Mouse (Mus musculus) neural tube, embryonic 12.5 days (tissue): ENCODE measurements around the gene Zxdc. TPM values are rescaled to one million over a fixed set of nuclear protein-coding genes. Genes with fewer than 3 reads are reported as not detected.

Source experiments
- ATAC-seq: fragments of 200-750 bp; cut with Nextera tagmentation; 2 replicates; pipeline ENCODE4 v1.8.0; 2017; ENCODE audit warnings: low read depth, mild to moderate bottlenecking, moderate TSS enrichment, moderate library complexity; ENCODE audit not compliant: low FRiP score
- H3K27ac ChIP-seq: fragments of 300-500 bp; sonication (generic); 2 replicates; pipeline ENCODE4 v1.5.1; 2016
- H3K27me3 ChIP-seq: fragments of 300-500 bp; sonication (generic); replicated peaks from 2 replicates; pipeline ENCODE4 v1.6.1; 2016; ENCODE audit warnings: mild to moderate bottlenecking
- H3K36me3 ChIP-seq: fragments of 300-500 bp; sonication (generic); 2 replicates; pipeline ENCODE4 v1.6.1; 2016; ENCODE audit warnings: mild to moderate bottlenecking
- H3K4me1 ChIP-seq: fragments of 300-500 bp; sonication (generic); 2 replicates; pipeline ENCODE4 v1.6.1; 2016
- H3K4me2 ChIP-seq: fragments of 300-500 bp; sonication (generic); replicated peaks from 2 replicates; pipeline ENCODE4 v1.6.1; 2016; ENCODE audit warnings: mild to moderate bottlenecking
- H3K4me3 ChIP-seq: fragments of 300-500 bp; sonication (generic); 2 replicates; pipeline ENCODE4 v1.5.1; 2016
- H3K9ac ChIP-seq: fragments of 300-500 bp; sonication (generic); 2 replicates; pipeline ENCODE4 v1.6.1; 2016; ENCODE audit warnings: mild to moderate bottlenecking
- H3K9me3 ChIP-seq: fragments of 300-500 bp; sonication (generic); 2 replicates; pipeline ENCODE4 v1.6.1; 2016; ENCODE audit warnings: mild to moderate bottlenecking
- WGBS: fragments of 180-500 bp; shearing (Covaris S2); methylation state at CpG from one replicate; pipeline ENCODE4 v1.1.7; 2016; 5-methylcytosine and 5-hydroxymethylcytosine counted together
- polyA plus RNA-seq: library from polyadenylated mRNA; unstranded; fragments of >200 nt; fragmentation: Nextera tagmentation; extraction: Ambion mirVana; gene quantifications from 2 replicates; pipeline ENCODE4 v1.2.1, GENCODE M21; 2016

Zxdc gene
- polyA plus RNA-seq, 1 experiment from 2014 or later = 13.3 TPM

DNA sequence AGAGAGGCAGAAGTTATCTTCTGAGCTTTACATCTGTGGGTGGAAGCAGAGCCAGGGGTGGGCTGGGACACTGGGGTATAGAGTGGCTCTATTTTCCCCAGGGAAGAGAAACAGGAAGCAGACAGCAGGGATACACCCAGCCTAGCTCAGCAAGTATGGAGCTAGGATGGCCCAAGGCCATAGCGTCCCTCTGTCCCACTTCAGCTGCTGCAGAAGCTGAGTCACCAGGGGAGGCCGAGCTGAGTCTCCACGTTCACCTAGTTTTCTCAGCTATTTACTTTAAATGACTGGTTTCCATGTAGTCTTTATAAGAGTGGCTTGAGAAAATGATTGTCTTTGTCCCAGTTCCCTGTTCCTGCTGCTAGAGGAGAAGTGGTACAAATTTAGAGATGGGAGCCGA, 20.8 kb upstream of the Zxdc start:
- 85% methylated on average over 4 of the region's 4 CpGs for WGBS
- no peak overlapping the region for H3K9ac ChIP-seq
- H3K4me2 ChIP-seq = no peak overlapping the region
- H3K4me3 ChIP-seq = no peak overlapping the region
- no peak overlapping the region for H3K27ac ChIP-seq
- no peaks in the 10 kb centered on the region for H3K36me3 ChIP-seq
- no peaks in the 10 kb centered on the region for H3K9me3 ChIP-seq
- H3K27me3 ChIP-seq = no peaks in the 10 kb centered on the region
- ATAC-seq = no peak
- H3K4me1 ChIP-seq = no peaks in the 10 kb centered on the region

DNA sequence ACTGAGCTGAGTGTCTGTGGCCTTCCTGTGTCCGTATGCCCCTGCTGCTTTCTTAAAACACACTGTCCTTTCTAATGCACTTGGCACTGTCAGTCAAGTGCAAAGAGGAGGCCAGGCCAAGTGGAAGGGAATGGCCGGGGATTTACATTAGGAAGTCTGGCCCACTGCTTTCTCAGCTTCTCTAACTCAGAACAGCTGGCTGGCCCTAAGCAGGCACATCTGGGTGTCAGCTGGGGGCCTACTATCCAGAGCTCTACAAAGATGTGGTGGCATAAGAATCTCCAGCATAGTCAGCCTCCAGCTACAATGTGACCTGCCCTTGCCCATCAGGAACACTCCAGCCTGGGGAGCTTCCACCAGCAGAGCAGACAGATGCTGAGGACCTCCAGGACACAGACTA, 19.3 kb upstream of the Zxdc start:
- Histone ChIP-seq H3K27me3 (no peaks in the 10 kb centered on the region), H3K4me3 (no peak overlapping the region), H3K36me3 (no peaks in the 10 kb centered on the region), H3K4me1 (no peaks in the 10 kb centered on the region), H3K9ac (no peak overlapping the region), H3K27ac (no peak overlapping the region), H3K4me2 (no peak overlapping the region), H3K9me3 (no peaks in the 10 kb centered on the region)
- 69% methylated on average over 2 of the region's 2 CpGs for WGBS
- no peak for ATAC-seq

GRCm38 (mm10) chr6:90358142-90358541, 11.2 kb upstream of the Zxdc start:
- Histone ChIP-seq H3K27ac (no peak overlapping the region), H3K9ac (no peak overlapping the region), H3K27me3 (no peaks in the 10 kb centered on the region), H3K9me3 (no peaks in the 10 kb centered on the region), H3K4me2 (no peak overlapping the region), H3K4me3 (no peak overlapping the region), H3K36me3 (no peaks in the 10 kb centered on the region), H3K4me1 (no peaks in the 10 kb centered on the region)
- no peak for ATAC-seq
- WGBS = 78% methylated on average over 5 of the region's 5 CpGs

DNA sequence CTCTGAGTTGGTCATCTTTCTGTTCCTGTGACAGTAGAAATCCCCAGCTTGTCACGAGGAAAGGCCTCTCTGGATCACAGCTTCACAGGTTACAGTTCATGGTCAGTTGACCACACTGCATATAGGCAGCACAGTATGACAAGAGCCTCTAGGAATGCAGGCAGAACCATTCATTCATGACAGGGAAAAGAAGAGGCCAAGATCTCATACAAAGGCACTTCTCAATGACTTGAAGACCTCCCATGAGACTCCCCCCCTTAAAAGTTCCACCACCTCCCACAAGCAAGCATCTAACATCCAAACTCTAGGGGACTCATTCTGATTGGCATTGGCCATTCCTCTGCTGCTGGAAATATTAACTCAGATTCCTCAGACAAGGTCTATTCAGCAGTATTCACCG, 9.8 kb upstream of the Zxdc start:
- Histone ChIP-seq H3K27ac (no peak overlapping the region), H3K9ac (no peak overlapping the region)
- 71% methylated on average over 2 of the region's 2 CpGs for WGBS

GRCm38 (mm10) chr6:90360024-90360781, 9.1 kb upstream of the Zxdc start:
- H3K27me3 ChIP-seq = no peaks in the 10 kb centered on the region
- H3K4me2 ChIP-seq = no peak overlapping the region
- no peak; the same call in 1 of the 2 replicates for ATAC-seq
- no peaks in the 10 kb centered on the region for H3K36me3 ChIP-seq
- WGBS = 69% methylated on average over 7 of the region's 7 CpGs
- no peak overlapping the region for H3K9ac ChIP-seq
- H3K9me3 ChIP-seq = no peaks in the 10 kb centered on the region
- no peak overlapping the region for H3K4me3 ChIP-seq
- no peaks in the 10 kb centered on the region for H3K4me1 ChIP-seq
- H3K27ac ChIP-seq = no peak overlapping the region

More for the DNA sequence above, 9.8 kb upstream of the Zxdc start:
- Histone ChIP-seq H3K4me1 (no peaks in the 10 kb centered on the region), H3K27me3 (no peaks in the 10 kb centered on the region), H3K9me3 (no peaks in the 10 kb centered on the region), H3K36me3 (no peaks in the 10 kb centered on the region), H3K4me2 (no peak overlapping the region), H3K4me3 (no peak overlapping the region)
- ATAC-seq = no peak

DNA sequence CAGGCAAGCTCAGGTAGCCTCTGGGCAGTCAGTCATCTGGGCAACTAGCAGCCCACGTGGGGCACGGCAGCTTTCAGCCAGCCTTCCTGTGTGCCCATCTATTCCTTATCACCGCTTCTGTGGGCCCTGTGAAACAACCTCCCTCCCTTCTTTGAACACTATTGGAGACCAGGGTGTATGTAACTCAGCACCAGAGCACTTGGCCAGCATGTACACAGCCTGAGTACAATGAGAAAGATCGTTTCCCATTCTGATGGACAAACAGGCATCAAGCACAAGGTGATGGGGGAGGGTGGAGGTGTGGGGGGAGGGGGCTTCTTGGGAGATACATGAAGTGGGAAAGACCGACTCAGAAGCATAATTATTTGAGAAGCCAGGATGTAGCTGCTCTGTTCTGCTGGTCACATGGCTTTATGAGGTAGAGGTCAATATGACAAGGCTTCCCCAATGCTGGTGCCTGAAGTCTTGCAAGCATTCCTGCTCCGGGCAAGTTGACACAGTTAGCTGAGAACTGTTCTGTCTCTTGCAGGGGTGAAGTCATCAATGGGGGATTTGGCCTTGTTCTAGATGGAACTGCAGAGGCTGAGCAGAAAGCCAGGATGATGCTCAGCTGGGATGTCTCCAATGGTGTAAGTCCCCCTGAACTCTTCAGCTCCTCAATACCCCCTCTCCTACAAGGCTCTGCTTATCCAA, 8.2 kb upstream of the Zxdc start:
- WGBS = 86% methylated on average over 6 of the region's 6 CpGs
- no peak for ATAC-seq

GRCm38 (mm10) chr6:90363301-90363700, 6.0 kb upstream of the Zxdc start:
- H3K9ac ChIP-seq = no peak overlapping the region
- ATAC-seq = no peak

More for the DNA sequence above, 8.2 kb upstream of the Zxdc start:
- Histone ChIP-seq H3K9me3 (no peaks in the 10 kb centered on the region), H3K4me3 (no peak overlapping the region), H3K27me3 (no peaks in the 10 kb centered on the region), H3K36me3 (no peaks in the 10 kb centered on the region), H3K27ac (no peak overlapping the region), H3K9ac (no peak overlapping the region), H3K4me1 (no peaks in the 10 kb centered on the region), H3K4me2 (no peak overlapping the region)

DNA sequence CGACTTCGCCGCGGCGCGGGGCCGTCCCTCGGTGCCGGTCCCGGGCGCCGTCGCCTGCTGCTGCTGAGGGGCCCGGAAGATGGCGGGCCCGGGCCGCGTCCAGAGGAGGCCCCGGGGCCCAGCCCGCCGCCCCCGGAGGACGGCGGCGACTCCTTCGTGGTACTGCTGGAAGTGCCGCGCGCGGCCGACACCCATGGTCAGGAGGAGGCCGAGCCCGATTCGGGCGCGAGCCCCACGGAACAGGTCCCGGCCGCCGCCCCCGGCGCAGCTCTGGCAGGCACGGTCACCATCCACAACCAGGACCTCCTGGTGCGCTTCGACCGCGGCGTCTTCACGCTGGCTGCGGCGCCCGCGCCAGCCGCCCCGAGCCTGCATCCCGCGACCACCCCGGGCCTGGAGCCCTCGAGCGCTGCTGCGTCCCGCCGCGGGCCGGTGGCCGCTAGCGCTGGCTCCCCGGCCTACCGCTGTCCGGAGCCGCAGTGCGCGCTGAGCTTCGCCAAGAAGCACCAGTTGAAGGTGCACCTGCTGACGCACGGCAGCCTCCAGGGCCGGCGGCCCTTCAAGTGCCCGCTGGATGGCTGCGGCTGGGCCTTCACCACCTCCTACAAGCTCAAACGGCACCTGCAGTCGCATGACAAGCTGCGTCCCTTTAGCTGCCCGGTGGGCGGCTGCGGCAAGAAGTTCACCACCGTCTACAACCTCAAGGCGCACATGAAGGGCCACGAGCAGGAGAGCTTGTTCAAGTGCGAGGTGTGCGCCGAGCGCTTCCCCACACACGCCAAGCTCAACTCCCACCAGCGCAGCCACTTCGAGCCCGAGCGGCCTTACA, 647 bp downstream of the Zxdc start:
- no peaks in the 10 kb centered on the region for H3K9me3 ChIP-seq
- WGBS = under 1% methylated on average over 93 of the region's 98 CpGs
- H3K9ac ChIP-seq = peak overlapping the region; percentile 88
- H3K4me2 ChIP-seq = peak overlapping the region; percentile 98
- H3K27me3 ChIP-seq = no peaks in the 10 kb centered on the region
- peaks cover 25% of the 10 kb centered on the region for H3K36me3 ChIP-seq
- peak overlapping the region; percentile 96 for H3K4me3 ChIP-seq
- H3K27ac ChIP-seq = peak overlapping the region; percentile 57
- peaks cover 22% of the 10 kb centered on the region for H3K4me1 ChIP-seq
- ATAC-seq = peak; percentile 78

More at GRCm38 (mm10) chr6:90363301-90363700, 6.0 kb upstream of the Zxdc start:
- no peaks in the 10 kb centered on the region for H3K27me3 ChIP-seq
- H3K4me2 ChIP-seq = no peak overlapping the region
- no peak overlapping the region for H3K4me3 ChIP-seq
- no peak overlapping the region for H3K27ac ChIP-seq
- H3K4me1 ChIP-seq = no peaks in the 10 kb centered on the region
- H3K9me3 ChIP-seq = no peaks in the 10 kb centered on the region
- WGBS = 85% methylated on average over 5 of the region's 5 CpGs
- no peaks in the 10 kb centered on the region for H3K36me3 ChIP-seq

DNA sequence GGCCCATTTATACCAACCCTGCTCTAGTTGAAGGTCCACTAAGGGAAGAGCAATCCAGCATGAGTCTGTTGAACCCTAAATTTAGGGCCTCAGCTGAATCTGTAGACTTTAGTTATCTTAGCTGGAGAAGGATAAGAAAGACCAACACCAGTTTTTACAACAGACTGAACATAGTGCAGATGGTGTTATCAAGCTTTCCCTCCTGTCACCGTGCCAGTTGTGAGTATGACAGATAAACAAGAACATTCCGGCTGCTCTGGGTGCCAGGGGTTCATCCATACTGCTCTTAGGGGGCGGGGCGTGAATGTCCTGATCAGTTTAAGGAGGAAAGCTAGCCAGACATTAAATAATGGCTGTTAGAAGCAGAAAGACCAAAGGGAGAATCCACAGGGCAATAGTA, 5.4 kb downstream of the Zxdc start:
- H3K9ac ChIP-seq = no peak overlapping the region
- peaks cover 62% of the 10 kb centered on the region for H3K36me3 ChIP-seq
- H3K9me3 ChIP-seq = no peaks in the 10 kb centered on the region
- H3K4me1 ChIP-seq = peaks cover 22% of the 10 kb centered on the region
- no peak for ATAC-seq
- no peak overlapping the region for H3K27ac ChIP-seq
- H3K27me3 ChIP-seq = no peaks in the 10 kb centered on the region
- WGBS = 87% methylated on average over 4 of the region's 4 CpGs
- H3K4me2 ChIP-seq = no peak overlapping the region
- H3K4me3 ChIP-seq = no peak overlapping the region

DNA sequence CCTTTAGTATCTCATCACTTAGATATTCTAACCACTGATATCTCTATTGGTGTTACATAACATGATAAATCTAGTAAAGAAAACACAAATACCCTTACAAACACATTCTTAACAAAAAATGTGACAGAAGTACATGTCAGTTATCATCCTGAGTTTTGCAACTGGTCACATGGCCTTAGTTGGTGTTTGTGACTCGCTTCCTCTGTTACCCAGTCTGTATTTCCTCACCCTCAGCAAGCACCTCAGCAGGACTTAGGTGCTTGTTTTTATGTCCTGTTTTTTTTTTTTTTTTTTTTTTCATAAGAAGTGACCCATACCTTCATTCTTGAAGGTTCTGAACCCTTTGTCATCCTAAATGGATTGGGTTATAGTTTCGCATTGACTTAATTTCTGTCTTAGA, 8.4 kb downstream of the Zxdc start:
- H3K36me3 ChIP-seq = peaks cover 88% of the 10 kb centered on the region
- no peak overlapping the region for H3K4me3 ChIP-seq
- over 99% methylated on average over 2 of the region's 2 CpGs for WGBS
- H3K9me3 ChIP-seq = no peaks in the 10 kb centered on the region
- H3K27me3 ChIP-seq = no peaks in the 10 kb centered on the region
- 0 out of 2 replicates have a peak, but pooled peaks cover under 1% of the 10 kb centered on the region for H3K4me1 ChIP-seq
- no peak overlapping the region for H3K4me2 ChIP-seq
- H3K9ac ChIP-seq = no peak overlapping the region
- H3K27ac ChIP-seq = no peak overlapping the region
- ATAC-seq = no peak

DNA sequence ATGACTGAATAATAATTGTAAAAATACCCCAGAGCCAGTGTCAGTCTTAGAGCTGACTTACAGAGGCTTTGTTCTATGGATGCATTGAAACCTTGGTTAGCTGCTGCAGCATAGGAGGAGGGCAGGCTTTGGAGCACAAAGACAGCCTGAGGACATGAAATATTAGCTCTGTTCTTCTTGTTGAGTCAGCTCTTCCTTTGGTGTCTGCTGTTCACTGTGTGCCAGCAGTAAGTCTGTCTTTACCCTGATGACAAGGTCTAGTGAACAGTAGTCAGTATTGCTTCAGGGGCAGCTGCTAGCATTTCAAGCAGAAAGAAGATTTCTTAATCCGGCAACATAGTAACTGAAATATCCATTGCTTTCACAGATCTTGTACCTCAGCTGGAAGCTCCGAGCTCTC, 12.2 kb downstream of the Zxdc start:
- no peak overlapping the region for H3K27ac ChIP-seq
- H3K27me3 ChIP-seq = no peaks in the 10 kb centered on the region
- H3K9ac ChIP-seq = no peak overlapping the region
- peaks cover 82% of the 10 kb centered on the region for H3K36me3 ChIP-seq
- 97% methylated on average over 2 of the region's 2 CpGs for WGBS
- H3K4me1 ChIP-seq = no peaks in the 10 kb centered on the region
- no peak overlapping the region for H3K4me3 ChIP-seq
- H3K4me2 ChIP-seq = no peak overlapping the region
- no peaks in the 10 kb centered on the region for H3K9me3 ChIP-seq
- ATAC-seq = no peak

DNA sequence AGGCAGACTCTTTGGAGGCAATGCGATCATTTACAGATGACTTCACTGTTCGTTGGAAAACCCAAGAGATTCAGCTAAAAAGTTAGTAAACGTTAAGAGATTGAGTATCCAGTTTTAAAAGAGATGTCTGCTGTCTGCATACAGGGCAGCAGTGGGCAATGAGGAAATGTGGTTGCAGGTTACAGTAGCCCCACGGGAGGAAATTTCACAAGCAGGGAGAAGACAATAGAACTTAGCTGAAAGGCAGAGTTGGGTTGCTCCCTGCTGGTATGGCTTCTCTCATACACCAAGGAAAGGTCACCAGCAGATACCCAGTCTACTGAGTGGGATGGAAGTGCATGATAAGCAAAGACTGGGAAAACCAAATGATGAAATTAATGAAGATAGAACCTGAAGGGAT, 21.3 kb downstream of the Zxdc start:
- Histone ChIP-seq H3K9ac (no peak overlapping the region), H3K36me3 (peaks cover 50% of the 10 kb centered on the region), H3K27me3 (no peaks in the 10 kb centered on the region), H3K9me3 (no peaks in the 10 kb centered on the region), H3K4me1 (no peaks in the 10 kb centered on the region), H3K4me2 (no peak overlapping the region), H3K27ac (no peak overlapping the region), H3K4me3 (no peak overlapping the region)
- WGBS = 86% methylated on average over 4 of the region's 4 CpGs
- ATAC-seq = no peak
